Mouse (Mus musculus): ENCODE measurements around the gene Gm45261.

DNA sequence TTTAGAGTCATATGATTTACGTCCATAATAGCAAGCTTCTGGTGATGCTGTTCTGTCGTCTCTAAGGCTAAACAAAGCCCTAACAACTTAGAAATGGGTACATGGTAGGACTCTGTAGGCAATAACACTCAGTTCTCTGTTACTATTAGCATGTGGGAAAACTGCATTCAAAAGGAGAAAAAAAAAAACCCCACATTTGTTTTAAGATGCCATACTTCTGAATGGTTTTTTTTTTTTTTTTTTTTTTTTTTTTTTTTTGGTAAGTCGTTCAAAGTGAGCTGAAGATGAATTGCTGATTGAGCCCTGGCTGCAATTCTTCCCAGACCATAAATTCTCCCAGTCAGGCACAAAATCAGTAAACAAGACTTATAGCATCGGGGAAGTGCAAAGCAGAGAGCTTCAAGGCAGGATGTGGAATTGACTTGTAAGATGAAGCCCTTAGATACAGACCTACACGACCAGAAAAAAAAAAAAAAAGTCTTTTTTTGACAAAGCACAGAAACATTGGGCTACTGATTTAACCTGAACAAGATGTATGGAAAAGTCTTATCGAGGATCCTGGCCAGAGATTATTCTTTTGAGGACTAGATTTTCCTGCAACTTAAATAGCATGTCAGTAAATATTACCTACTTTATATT, 51.7 kb downstream of the Gm45261 start:
- TF ChIP-seq CTCF (IDR thresholded peaks at IDR 0.05; ENCODE audit: control insufficient read depth, insufficient read depth, insufficient read length) (no peak), MYOD1 (IDR thresholded peaks at IDR 0.05; ENCODE audit: control insufficient read depth, insufficient read length, low read depth) (no peak)

Measured in C2C12 (cell line).